Mouse (Mus musculus): ENCODE data around the gene Fam8a1. TPM values are rescaled to one million over a fixed set of nuclear protein-coding genes. Genes with fewer than 3 reads are reported as not detected.

Fam8a1 gene
- total RNA-seq, 2 experiments from 2014 or later, result 48.1 to 48.9 TPM

DNA sequence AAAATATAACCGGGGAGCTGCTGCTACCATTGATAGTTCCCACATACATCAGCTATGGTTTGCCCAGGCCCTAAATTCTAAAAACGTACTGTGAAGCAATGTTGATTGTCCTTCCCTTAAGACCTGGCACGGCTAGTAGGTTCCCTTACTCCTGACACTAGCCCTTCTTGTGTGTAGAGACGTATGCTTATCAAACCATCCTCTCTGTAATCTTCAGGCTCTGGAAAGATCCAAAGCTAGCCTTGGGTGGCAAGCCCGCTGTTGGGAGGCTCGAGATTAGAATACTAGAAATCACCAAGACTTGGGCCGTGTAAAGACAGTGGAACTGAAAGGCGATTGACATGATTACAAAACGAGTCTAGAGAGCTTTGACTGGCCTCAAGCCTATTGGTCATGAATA is 1.2 kb downstream of the Fam8a1 start:
- no peak for DNase-seq (ENCODE audit: low spot score in 2 of 2)

DNA sequence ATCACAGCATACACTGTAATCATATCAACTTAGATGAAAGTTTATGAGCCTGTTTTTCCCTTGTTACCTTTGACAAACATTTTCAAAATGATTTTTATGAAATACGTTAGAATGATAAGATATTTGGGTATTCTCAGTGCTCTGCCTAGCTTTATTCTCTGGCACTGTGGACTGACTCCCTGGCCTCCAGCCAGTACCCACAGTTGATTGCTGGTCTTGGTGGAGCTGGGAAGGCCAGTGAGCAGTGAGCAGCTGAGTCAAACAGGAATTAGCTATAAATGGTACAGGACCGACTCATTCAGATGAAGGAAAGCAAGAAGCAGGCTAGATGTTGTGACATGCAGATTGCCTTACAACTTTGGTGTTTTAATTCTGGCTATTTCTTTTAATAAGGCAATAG is 5.3 kb downstream of the Fam8a1 start:
- DNase-seq (ENCODE audit: low spot score in 2 of 2), result no peak

DNA sequence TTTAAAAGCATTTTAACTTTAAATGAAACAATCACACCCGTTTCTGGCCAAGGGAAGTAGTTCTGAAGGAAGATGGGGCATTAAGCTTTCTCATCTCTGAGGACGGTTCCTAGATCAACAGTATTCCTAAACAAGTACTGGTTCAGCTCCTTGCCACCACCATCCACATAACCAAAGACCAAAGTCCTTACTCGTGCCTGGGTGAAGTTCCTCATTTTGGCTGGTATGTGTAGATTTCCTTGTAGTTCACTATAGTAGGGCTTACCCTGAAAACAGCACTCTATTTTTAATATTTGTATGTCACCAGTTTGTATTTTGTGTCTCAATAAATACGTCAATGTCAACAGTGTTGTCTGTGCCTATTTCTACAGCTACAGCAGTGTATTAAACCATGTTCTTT is 8.4 kb downstream of the Fam8a1 start:
- DNase-seq (ENCODE audit: low spot score in 2 of 2), result no peak

DNA sequence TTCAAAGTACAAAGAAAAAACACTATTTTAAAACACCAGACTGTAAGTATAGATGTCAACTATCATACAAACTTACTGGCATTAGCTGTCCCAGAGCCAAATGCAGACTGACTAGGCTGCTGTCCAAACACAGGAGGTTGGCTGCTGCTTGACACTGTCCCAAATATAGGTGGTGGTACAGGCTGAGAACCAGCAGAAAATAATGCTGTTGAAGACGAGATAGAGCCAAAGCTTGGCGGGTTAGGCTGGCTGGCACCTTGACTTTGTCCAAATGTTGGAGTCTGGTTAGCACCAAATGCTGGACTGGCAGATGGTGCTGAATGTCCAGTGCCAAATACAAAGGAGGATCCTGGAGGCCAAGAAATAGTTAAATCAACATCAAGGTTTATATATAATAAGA is 13.6 kb downstream of the Fam8a1 start:
- DNase-seq (ENCODE audit: low spot score in 2 of 2), result no peak

DNA sequence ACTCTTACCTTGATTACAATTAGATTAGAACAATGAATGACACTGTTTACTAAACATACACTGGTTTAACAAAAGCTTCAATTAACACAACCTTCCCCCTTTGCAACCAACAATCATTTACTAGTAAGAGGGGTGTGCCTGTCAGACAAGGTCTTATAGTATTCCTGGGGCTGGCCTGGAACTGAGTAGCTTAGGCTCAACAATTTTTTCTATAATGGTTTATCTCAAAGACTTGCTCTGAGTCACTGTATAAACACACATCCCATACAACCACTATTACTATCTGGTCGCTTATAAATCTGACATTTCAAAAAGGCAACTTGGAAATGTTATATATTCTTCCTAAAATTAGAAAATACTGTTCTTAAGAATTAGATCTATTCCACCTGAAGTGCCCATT is 14.0 kb downstream of the Fam8a1 start:
- no peak for DNase-seq (ENCODE audit: low spot score in 2 of 2)

DNA sequence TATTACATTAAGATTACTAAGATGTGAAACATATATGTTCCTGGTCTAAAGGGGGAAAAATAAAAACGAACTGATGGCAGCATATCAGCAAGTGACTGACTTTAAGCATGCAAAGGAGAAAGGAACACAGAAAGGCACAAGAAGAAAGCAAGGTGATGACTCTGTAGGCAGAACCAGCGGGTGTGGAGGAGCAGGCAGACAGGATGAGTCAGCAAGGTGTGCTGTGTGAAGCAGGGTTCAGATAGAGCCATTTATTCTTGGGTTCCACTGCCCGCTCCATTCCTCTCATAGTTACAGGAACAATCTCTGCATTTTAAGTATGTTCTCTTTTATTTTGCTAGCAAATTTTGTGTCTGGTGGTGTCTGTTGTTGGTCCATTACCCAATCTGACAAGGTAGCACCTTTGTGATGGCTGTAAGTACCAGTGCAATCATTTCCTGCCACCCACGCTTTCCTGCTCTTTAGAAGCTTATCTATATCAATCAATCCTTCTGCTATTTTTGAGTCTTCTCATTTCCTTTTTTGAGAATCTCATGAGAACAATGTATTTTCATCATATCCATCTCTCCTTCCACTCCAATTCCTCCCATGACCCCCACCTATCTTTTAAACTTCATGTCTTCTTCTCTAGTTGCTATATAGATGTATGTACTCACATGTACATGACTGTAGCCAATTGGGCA is 21.4 kb downstream of the Fam8a1 start:
- DNase-seq (ENCODE audit: low spot score in 2 of 2), result no peak

DNA sequence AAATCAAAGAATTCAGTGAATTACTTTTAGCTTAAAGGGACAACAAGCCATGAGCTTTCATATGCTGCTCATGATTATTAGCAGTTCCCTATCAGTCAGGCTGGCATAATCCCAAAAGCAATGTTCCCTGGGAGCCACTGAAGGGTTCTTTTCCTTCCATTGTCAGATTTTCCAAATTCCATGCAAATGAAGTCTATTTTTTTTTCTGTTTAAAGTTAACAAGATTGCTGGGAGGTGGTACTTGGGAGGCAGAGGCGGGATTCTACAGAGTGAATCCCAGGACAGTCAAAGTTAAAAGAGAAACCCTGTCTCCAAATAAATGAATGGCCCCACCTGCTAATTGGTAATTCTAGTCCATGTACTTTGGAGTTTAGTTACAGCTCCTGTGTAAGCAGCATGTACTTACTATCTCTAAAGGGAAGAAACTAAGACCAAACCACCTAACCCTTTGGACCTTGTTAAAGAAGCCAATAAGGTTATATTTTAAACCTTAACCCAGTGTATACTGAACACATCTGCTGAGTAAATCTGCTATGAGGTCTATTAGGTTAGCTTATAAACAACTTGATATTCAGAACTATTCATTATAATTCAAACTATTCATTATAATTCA is 26.1 kb downstream of the Fam8a1 start:
- no peak for DNase-seq (ENCODE audit: low spot score in 2 of 2)

DNA sequence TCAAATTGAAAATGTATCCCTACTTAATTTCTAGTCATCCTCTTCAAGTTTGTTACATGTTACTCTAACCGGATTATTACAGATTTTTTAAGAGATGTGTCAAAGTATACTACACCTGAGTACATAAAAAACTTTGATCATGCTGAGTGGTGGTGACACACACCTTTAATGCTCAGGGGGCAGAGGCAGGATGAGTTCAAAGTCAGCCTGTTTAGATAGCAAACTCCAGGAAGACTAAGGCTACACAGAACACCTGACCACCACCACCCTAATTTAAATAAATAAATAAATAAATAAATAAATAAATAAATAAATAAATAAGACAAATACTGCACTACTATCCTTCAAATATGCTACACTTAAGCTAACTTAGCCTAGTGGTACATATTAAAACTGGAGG is 26.6 kb downstream of the Fam8a1 start:
- DNase-seq (ENCODE audit: low spot score in 2 of 2), result no peak

DNA sequence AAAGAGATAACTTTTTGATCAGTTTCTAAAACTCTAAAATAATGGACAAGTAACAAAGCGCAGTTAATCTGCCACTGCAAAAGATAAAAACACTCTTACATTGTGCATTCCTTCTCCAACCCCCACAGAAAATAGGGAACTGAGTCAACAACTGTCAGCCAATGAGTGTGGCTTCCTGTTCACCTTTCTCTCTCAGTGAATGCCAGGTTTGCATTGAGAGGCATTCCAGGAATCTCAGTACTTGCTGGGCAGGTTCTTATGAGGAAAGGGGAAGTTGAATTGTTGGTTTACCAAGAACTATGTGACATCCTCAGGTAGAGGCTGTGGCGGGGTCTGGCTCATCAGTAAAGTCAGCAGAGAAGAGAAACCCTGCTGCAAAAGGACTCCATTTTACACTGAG is 27.5 kb downstream of the Fam8a1 start:
- no peak for DNase-seq (ENCODE audit: low spot score in 2 of 2)

DNA sequence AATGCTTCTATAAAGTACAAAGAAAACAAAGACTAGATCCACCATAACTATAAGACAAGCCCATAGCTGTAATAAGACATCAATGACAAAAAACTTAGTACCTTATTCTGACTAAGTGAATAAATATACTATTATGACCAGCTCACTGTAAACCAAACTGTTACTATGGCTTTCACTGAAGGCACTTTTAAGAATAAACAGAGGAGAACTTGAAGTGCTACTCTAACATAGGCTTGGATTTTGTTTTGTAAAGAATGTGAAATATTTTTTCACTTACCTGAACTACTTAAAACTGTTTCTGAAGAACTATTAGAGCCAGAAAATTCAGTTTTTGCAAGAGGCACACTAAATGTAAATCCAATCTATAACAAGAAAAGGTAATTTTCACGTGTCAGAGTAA is 30.1 kb downstream of the Fam8a1 start:
- DNase-seq (ENCODE audit: low spot score in 2 of 2), result no peak

DNA sequence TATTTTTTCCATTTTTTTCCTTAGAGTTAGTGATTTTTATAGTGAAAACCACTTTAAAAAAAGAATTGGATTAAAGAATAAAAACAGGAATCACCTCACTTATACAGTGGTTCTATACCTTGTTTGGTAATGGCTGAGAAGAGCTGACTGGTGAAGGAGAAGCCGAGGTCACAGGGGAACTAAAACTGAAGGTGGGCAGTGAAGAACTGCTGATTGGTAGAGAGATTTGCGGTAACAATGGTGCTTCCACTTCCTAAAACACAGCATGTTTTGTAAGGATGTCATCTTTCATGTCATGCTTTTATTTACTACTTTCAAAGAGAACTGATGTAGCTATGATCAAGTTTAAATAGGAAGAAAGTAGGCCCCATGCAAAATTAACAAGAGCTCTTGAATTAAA is 32.2 kb downstream of the Fam8a1 start:
- DNase-seq (ENCODE audit: low spot score in 2 of 2), result no peak

DNA sequence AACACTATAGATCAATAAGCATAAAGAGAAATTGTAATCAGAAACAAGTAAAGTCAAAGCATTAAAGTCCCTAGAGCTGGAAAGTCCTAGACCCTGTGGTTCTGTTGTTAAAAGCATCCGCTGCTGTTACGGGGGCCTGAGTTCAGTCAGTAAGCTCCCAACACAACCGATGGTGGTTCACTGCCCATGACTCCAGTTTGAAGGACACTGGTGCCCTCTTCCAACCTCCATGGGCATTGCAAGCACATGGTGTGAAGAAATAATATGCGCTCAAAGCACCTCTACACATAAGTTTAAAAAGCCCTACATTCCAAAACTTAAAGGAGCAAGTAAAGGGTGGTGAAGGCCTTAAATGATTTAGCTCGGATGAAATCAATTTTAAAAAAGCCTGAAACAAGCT is 33.8 kb downstream of the Fam8a1 start:
- DNase-seq (ENCODE audit: low spot score in 2 of 2), result no peak

DNA sequence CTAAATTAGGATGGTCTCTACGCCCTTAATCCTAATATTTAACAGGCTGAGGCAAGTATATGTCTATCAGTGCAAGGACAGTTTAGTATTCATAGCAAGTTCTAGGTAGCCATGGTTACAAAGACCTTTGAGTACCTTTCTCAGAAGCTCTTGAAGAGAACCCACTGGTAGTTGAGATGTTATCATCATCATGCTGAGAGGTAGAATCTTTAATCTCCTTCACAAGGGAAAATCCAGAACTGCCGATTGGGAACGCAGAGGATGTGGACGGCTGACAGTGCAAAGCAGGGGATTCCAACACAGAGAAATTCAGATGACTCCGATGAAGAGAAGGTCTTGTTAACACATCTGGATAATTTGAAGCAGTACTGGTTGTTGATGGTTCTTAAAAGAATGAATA is 44.2 kb downstream of the Fam8a1 start:
- no peak for DNase-seq (ENCODE audit: low spot score in 2 of 2)

DNA sequence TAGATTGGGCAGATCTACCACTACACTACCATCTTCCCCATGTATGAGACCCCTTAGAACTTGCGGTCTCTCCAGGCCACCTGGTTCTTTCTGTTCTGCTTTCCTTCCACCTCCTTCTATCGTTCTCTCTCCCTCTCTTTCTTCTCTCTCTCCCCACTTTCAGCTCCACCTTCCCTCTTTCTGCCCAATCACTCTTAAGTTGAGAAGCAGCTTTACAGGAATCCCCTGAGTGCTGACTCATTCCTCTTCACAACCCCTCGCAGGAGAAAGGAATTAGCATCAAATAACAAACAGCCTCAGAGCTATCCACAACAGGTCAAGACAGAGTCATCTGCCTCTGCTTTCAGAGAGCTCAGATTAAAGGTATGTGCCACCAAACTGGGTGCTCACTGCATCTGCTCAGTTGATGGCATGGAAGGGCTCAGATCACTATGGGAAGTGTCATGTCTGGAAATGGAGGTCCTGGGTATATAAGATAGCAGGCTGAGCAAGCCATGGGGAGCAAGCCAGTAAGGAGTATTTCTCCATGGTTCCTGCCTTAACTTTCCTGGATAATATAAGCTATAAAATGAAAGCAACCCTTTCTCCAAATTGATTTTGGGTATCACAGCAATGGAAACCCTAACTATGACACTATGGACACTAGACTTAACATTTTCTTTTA is 46.8 kb downstream of the Fam8a1 start:
- DNase-seq (ENCODE audit: low spot score in 2 of 2), result no peak

DNA sequence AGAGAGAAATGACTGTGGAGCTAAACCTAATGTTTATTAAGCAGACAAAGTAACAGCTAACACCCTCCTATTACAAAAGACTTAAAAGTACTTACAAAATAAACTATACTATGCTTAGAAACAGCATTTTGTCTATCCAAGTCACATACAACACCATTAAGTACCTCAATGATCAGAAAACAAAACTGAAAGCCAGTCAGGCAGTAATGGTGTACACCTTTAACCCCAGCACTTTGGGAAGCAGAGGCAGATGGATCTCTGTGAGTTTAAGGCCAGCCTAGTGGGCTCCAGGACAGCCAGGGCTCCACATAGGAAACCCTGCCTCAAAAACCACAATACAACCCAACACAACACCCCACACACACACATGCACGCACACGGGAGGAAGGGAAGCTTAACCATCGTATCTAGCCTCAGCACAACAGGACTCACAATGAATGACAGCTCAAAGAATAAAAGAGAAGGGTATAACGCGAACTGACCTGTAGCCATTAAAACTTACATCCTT is 49.6 kb downstream of the Fam8a1 start:
- no peak for DNase-seq (ENCODE audit: low spot score in 2 of 2)

DNA sequence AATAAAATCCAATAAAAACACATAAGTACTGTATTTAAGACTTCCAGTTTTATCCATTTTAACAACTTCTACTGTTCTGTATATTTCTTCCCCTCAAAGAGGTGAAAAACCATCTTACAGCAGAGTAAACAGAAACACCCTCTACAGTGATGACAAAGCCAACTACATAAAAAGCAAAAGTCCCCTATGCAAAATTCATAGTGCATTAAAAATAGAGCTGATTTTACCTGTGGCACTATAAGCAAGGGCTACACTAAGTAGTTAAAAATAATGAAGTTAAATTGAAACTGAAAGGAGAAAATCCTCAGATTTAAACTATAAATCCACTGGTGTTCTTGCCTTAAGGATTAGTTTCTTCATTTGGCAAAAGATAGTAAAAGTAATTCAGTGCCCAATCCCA is 51.7 kb downstream of the Fam8a1 start:
- no peak for DNase-seq (ENCODE audit: low spot score in 2 of 2)

DNA sequence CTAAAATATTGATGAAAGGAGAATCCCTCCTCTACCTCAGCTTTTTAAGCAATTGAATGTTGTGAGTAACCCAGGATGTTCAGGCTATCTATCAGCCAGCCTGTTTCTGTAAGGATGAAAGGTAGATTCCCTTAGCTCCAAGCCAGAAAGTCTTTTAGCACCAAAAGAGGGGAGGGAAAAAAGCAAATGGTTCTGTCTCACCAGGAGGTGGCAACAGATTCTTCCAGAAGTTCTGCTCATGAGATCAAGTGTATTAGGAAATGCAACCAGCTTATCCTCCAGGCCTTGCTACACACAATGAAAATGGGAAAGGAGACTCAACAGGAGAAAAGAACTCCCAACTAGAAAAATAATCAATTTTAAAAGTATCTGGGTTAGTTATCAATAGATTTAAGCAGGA is 55.0 kb downstream of the Fam8a1 start:
- DNase-seq (ENCODE audit: low spot score in 2 of 2), result no peak

DNA sequence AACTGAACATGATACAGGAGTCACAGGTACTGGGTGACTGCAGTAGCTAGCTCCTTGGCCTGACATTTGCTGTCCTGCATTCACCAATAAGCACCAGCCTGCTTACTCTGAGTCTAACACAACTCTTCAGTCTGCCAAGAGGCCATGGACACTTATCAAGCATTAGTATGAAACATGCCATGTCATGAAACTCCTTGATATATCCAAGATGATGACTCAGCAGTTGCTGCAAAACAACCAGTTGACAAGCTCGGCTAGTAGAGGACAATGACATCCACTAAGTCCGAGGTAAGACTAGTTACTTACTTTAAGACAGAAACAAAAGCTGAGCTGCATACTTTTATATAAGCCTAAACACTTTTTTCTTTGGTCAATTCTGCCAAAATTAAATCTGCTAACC is 55.9 kb downstream of the Fam8a1 start:
- DNase-seq (ENCODE audit: low spot score in 2 of 2), result no peak

DNA sequence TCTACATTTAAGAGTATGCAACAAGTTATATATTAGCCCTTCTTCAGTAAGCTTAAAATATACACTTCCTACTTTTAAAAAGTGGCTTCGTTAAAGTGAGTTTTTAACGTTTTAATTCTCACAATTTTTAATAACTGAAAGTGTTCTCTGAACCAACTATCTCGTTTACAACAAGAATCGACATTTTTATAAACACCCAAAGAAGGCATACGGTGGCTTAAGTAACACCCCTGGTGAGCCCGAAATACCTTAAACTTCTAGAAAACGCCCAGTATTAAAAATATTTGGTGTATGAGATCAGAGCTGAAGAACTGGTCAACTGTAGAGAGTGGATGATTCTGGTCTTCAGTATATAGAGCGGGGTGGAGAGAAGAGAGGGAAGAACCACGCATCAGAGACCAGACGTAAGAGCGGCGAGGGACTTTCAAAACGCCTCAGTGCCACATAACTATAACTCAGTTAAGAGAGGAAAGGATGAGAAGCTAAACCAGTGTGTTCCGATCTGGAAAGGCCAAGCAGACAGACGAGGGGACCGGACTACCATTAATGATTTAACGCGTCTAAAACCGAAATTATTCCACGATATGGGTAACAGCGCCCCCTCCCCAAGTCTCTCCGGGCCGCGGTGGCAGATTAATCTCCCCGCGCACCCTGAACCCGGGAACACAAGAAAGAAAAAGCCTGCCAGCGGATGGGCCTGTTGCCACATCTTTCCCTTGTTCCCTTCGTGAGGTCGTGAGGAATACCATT is 57.1 kb downstream of the Fam8a1 start:
- DNase-seq (ENCODE audit: low spot score in 2 of 2), result no peak

DNA sequence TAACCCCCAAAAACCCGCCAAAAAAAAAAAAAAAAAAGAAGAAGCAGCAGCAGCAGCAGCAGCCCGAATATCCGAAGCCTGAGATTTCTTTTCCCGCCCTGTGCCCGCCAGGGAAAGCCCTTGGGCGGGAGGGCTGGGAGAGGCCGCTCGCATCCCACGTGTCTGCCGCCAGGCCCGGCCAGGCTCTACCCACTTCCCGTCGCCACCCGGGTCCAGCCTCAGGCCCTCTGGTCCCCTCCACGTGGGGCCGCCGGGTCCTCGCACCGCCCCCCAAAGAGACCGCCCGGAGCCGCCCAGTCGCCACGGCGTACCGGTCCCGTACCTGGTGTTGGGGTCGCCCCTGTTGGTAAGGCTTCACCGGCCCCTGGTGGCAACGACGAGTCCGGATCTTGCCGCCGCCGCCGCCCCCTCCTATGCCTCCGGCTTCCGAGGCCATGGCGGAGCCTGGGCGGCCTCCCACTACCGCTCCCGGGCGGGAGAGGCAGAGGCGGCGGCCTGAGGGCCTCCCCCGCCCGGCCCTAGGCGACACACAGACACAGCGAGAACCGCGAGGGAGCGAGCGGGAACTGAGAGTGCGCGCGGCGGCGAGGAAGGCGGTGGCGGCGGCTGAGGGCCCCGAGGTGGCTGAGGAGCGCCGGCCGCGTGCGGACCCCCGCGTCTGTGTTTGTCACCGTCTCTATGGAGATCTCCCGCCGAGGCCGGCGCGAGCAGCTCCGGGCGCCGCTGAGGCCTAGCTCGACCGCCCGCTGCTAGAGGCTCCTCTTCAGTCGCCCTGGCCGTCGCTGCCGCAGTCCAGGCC is 57.9 kb downstream of the Fam8a1 start:
- peak; percentile 49 to 53 for DNase-seq (ENCODE audit: low spot score in 2 of 2)

All from adrenal gland, postnatal 4 days (tissue).